Mouse (Mus musculus): ENCODE results near the gene Slc22a18.

- TF ChIP-seq RAD21 (IDR thresholded peaks at IDR 0.05; ENCODE audit: low read depth, low read length), result no peak
- no peak for TF ChIP-seq CTCF (IDR thresholded peaks at IDR 0.05 in 2 of 3, conservative IDR thresholded peaks at IDR 0.05 in 1 of 3; ENCODE audit: control insufficient read depth in 1 of 3, insufficient read depth in 1 of 3, low read depth in 2 of 3, low read length in 3 of 3, poor library complexity in 1 of 3, severe bottlenecking in 1 of 3)
- no peak for TF ChIP-seq SMC3 (IDR thresholded peaks at IDR 0.05; ENCODE audit: low read depth, low read length)
Measured at GRCm38 (mm10) chr7:143477800-143478199, 4.3 kb downstream of the Slc22a18 start.
